Mouse (Mus musculus) liver, adult 2 months (tissue): ENCODE data around the gene Zzz3. TPM values are rescaled to one million over a fixed set of nuclear protein-coding genes. Genes with fewer than 3 reads are reported as not detected.

Source experiments
- DNase-seq: peaks from one replicate; pipeline ENCODE4 v3.0.0-alpha.2; 2011; ENCODE audit warnings: low read depth, low spot score; ENCODE audit errors: extremely low read depth
- H3K27ac ChIP-seq: fragments of 200-500 bp; replicated peaks from 2 replicates; pipeline ENCODE4 v1.5.1; 2012; ENCODE audit warnings: low read depth, mild to moderate bottlenecking, control low read depth, inconsistent platforms, low read length; ENCODE audit not compliant: insufficient read depth
- H3K27me3 ChIP-seq: fragments of 200-500 bp; 2 replicates; pipeline ENCODE4 v1.6.1; 2012; ENCODE audit warnings: mild to moderate bottlenecking, moderate library complexity, low read length, inconsistent platforms; ENCODE audit not compliant: control insufficient read depth, insufficient read depth
- H3K36me3 ChIP-seq: fragments of 200-500 bp; 2 replicates; pipeline ENCODE4 v1.6.1; 2012; ENCODE audit warnings: low read length, inconsistent platforms; ENCODE audit not compliant: control insufficient read depth, insufficient read depth
- H3K4me1 ChIP-seq: fragments of 200-500 bp; 2 replicates; pipeline ENCODE4 v1.6.1; 2011; ENCODE audit warnings: low read length; ENCODE audit not compliant: control insufficient read depth, insufficient read depth
- H3K4me3 ChIP-seq: fragments of 200-500 bp; 2 replicates; pipeline ENCODE4 v1.5.1; 2011; ENCODE audit warnings: low read depth, mild to moderate bottlenecking, control low read depth, low read length, moderate library complexity; ENCODE audit not compliant: insufficient read depth
- H3K79me2 ChIP-seq: fragments of 200-500 bp; 2 replicates; pipeline ENCODE4 v1.6.1; 2012; ENCODE audit warnings: inconsistent platforms, mild to moderate bottlenecking, low read length, moderate library complexity; ENCODE audit not compliant: control insufficient read depth, insufficient read depth
- H3K9ac ChIP-seq: fragments of 200-500 bp; 2 replicates; pipeline ENCODE4 v1.6.1; 2012; ENCODE audit warnings: low read depth, mild to moderate bottlenecking, control low read depth, inconsistent platforms, low read length
- CTCF ChIP-seq: fragments of 200-500 bp; IDR thresholded peaks from 2 replicates; pipeline ENCODE4 v1.5.1; 2011; ENCODE audit warnings: low read depth, low read length, control low read depth
- POLR2A ChIP-seq: fragments of 200-500 bp; IDR thresholded peaks from 2 replicates; pipeline ENCODE4 v1.6.1; 2011; ENCODE audit warnings: low read length, control low read depth; ENCODE audit not compliant: insufficient read depth; ENCODE audit errors: extremely low read depth
- WGBS: fragments of 180-500 bp; shearing (Covaris S2); methylation state at CpG from one replicate; pipeline ENCODE4 v1.1.7; 2018; 5-methylcytosine and 5-hydroxymethylcytosine counted together
- polyA plus RNA-seq: library from polyadenylated mRNA; depleted of rRNA; stranded (reverse); fragments of >200 nt; gene quantifications from 2 replicates; pipeline ENCODE4 v1.2.3, GENCODE M21; 2012
- total RNA-seq: library from RNA; depleted of rRNA; stranded (reverse); fragments of >200 nt; gene quantifications from 2 replicates; pipeline ENCODE4 v1.2.3, GENCODE M21; 2014

Zzz3 gene
- total and polyA plus RNA-seq, 2 experiments = 10.2 to 17.6 TPM

DNA sequence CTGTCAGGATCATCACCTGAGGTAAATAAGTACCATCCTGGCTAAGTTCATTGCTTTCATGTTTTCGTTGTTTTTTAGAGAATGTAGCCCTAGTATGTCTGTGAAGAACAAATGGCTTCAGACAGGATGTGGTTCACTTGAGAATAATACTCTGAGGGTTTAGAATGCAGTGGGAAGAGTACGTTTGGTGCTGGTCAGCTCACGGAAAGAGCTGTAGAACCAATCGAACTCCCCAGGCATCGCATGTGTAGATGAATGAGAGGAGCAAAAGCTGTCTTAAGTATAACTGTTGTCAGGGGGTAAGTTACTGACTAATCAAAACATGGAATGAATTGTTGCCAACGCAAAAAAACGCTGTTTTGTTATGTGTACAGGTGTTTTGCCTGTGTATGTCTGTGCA, 37.4 kb downstream of the Zzz3 start:
- WGBS = 97% methylated on average over 7 of the region's 7 CpGs
- peaks cover 12% of the 10 kb centered on the region for H3K36me3 ChIP-seq

DNA sequence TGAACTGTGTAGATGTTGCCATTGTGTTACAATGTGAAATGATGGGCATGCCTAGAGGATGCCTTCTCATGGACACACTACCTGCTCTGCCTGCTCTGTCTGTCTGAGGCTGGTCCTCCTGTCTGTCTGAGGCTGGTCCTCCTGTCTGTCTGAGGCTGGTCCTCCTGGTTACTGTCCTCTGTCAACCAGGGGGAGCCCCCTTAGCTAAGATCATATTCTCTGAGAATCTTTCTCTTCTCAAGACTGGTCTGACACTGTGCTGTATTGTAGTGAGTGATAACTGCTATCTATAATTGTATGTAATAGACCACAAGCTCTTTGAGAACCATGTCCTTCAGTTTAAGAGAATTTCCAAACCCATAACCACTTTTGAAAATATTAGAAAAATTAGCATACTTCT, 40.3 kb downstream of the Zzz3 start:
- H3K79me2 ChIP-seq = peaks cover 12% of the 10 kb centered on the region; the same call in 1 of the 2 replicates
- no peaks in the 10 kb centered on the region; the same call in 1 of the 2 replicates for H3K4me1 ChIP-seq
- no peak overlapping the region for H3K9ac ChIP-seq
- no peak overlapping the region for H3K27ac ChIP-seq
- no peaks in the 10 kb centered on the region for H3K27me3 ChIP-seq
- TF ChIP-seq POLR2A (no peak), CTCF (no peak)
- no peak for DNase-seq
- no peaks in the 10 kb centered on the region; the same call in 1 of the 2 replicates for H3K36me3 ChIP-seq
- H3K4me3 ChIP-seq = no peak overlapping the region

More for the DNA sequence above, 37.4 kb downstream of the Zzz3 start:
- no peak for TF ChIP-seq POLR2A
- TF ChIP-seq CTCF = no peak
- peaks cover 21% of the 10 kb centered on the region; the same call in 1 of the 2 replicates for H3K79me2 ChIP-seq
- H3K27ac ChIP-seq = no peak overlapping the region
- H3K9ac ChIP-seq = no peak overlapping the region
- no peaks in the 10 kb centered on the region for H3K27me3 ChIP-seq
- H3K4me1 ChIP-seq = no peaks in the 10 kb centered on the region; the same call in 1 of the 2 replicates
- DNase-seq = no peak
- no peak overlapping the region for H3K4me3 ChIP-seq

DNA sequence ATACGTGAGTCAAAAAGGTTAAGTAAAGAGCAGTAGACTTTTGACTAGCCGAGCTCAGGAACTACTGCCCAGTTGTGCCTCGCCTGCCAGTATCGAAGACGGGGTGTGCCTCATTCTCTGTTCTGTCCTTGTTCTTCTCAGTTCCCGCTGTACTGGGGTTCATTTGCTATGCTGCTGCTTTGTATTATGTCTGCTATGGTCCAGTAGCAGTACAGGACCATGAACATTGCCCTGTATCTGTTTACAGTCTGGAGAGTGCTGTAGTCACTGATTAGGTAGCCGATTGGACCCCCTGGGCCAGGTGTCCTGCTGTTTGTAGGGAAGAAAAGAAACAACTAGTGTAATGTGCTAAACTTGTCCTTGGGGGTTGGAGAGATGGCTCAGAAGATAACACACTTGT, 42.8 kb downstream of the Zzz3 start:
- 28% methylated on average over 7 of the region's 7 CpGs for WGBS
- no peak overlapping the region for H3K4me3 ChIP-seq
- DNase-seq = peak; percentile 54
- peaks cover 10% of the 10 kb centered on the region; the same call in 1 of the 2 replicates for H3K79me2 ChIP-seq
- H3K27me3 ChIP-seq = no peaks in the 10 kb centered on the region
- H3K27ac ChIP-seq = no peak overlapping the region
- TF ChIP-seq CTCF = no peak
- no peak for TF ChIP-seq POLR2A
- H3K36me3 ChIP-seq = no peaks in the 10 kb centered on the region
- H3K9ac ChIP-seq = no peak overlapping the region
- no peaks in the 10 kb centered on the region; the same call in 1 of the 2 replicates for H3K4me1 ChIP-seq

DNA sequence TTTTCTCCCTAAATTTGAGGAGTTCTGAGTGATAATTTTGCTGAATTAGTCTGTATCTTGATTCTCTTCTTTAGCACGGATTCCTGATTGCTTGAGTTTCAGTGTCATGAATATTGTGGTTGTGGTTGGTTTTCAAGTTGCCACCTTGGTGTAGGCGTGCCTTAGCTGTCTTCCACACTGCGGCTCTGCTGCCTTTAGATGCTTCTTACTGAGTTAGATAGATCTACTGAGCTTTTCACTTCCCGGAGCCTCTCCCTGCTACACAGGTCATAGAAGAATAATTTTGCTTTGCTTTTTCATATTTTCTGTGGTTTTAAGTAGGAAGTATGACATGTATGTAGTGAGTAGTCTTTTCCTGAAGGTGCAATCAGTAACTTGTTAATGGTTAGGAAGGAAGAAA, 47.5 kb downstream of the Zzz3 start:
- no peak for DNase-seq
- Histone ChIP-seq H3K27ac (no peak overlapping the region), H3K36me3 (peaks cover 4% of the 10 kb centered on the region; the same call in 1 of the 2 replicates), H3K4me1 (no peaks in the 10 kb centered on the region), H3K4me3 (no peak overlapping the region), H3K9ac (no peak overlapping the region), H3K27me3 (no peaks in the 10 kb centered on the region), H3K79me2 (peaks cover 5% of the 10 kb centered on the region; the same call in 1 of the 2 replicates)
- WGBS = 96% methylated on average over 4 of the region's 4 CpGs
- TF ChIP-seq POLR2A = no peak
- TF ChIP-seq CTCF = no peak

DNA sequence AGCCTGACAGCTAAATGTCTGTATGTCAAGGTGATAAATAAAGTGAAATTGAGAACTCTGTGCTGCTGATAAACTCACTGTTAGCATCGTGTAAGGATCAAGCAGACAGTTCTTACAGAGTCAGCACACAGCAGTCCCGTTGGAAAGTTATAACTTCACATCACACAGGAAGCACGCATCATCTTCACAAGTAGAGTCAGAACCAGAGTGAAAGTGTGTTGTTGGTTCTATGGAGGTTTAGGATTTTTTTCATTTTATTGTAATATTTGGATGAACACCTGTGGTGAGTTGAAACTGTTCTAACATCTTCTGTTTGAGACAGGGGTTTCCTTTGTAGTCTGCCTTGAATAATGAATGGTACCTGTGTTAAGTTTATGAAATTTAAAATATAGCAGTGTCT, 48.8 kb downstream of the Zzz3 start:
- no peak overlapping the region for H3K4me3 ChIP-seq
- TF ChIP-seq POLR2A (no peak), CTCF (no peak)
- no peak overlapping the region for H3K9ac ChIP-seq
- no peaks in the 10 kb centered on the region for H3K27me3 ChIP-seq
- whole genome bisulfite sequencing = 81% methylated on average over 3 of the region's 3 CpGs
- no peaks in the 10 kb centered on the region for H3K4me1 ChIP-seq
- H3K36me3 ChIP-seq = peaks cover 8% of the 10 kb centered on the region
- peaks cover 5% of the 10 kb centered on the region; the same call in 1 of the 2 replicates for H3K79me2 ChIP-seq
- no peak for DNase-seq
- H3K27ac ChIP-seq = no peak overlapping the region

DNA sequence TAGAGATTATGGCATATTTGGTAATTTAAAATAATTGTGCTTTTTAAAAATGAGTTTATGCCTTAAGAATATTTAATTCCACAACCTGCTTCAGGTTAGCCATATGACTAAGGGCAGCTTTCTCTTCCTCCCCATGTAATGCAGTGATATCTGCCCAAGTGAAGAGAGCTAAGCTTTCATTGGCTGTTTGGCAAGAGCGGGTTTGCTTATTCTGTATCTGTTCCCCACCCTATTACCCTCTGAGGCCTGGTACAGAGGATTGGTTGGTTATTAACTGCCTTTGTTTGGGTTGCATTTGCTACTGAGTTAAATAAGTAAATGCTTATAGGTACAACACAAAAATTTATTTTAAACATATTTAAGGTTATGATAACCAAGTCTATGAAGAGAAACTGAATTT, 51.7 kb downstream of the Zzz3 start:
- H3K36me3 ChIP-seq = peaks cover 26% of the 10 kb centered on the region
- 77% methylated on average over 1 of the region's 1 CpGs for WGBS
- H3K9ac ChIP-seq = no peak overlapping the region
- TF ChIP-seq CTCF (no peak), POLR2A (no peak)
- no peak overlapping the region for H3K4me3 ChIP-seq
- no peaks in the 10 kb centered on the region for H3K27me3 ChIP-seq
- no peaks in the 10 kb centered on the region for H3K4me1 ChIP-seq
- no peak overlapping the region for H3K27ac ChIP-seq
- peaks cover 2% of the 10 kb centered on the region; the same call in 1 of the 2 replicates for H3K79me2 ChIP-seq
- no peak for DNase-seq
